Mouse (Mus musculus) layer of hippocampus, adult 8-10 months (tissue): ENCODE results near the gene Zfp600. TPM values are rescaled to one million over a fixed set of nuclear protein-coding genes. Genes with fewer than 3 reads are reported as not detected.
"Not testable (repeated sequence)": the region's sequence is repeated elsewhere in the genome, so short reads cannot be mapped to it uniquely, and the experiment has no call there.

Source experiments
- DNase-seq, 2 experiments: peaks; one replicate each; pipeline ENCODE4 v3.0.0; 2022; ENCODE audit warnings: low spot score in 2 of 2
- total RNA-seq, 4 experiments: library from RNA; stranded (reverse); gene quantifications; 2 replicates each; pipeline ENCODE4 v1.2.4; 2022

Gene Zfp600
- not detected for total RNA-seq

DNA sequence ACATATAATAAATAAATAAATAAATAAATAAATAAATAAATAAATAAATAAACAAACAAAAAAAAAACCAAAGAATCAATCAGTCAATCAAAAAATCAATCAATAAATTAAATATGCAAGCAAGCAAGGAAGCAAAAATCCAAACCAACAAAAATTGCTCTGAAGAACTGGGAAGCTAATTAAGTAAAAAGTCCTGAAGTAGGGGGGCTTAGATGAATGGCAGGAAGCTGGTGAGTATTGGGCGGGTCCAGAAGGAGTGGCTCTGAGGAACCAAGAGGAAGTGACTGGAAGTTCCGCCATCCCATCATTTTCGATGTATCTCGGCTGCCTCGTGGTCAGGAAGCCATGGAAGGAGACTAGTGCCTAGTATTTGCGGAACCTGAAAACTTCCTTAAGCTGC, at the start of gene Zfp600:
TSS of gene Zfp600 (plus strand) at position 301 of the 400 bp plus-strand sequence.
- not testable (repeated sequence) for DNase-seq

DNA sequence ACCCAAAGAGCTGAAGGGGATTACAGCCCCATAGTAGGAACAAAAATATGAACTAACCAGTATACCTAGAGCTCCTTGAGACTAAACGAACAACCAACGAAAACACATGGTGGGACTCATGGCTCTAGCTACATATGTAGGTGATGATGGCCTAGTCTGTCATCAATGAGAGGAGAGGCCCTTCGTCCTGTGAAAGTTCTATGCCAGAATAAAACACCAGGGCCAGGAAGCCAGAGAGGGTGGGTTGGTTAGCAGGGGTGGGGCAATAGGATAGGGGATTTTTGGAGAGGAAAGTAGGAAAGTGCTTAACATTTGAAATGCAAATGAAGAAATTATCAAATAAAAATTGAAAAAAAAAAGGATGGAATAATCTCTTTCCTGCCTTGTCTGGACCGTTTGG, 6.3 kb downstream of the Zfp600 start:
- not testable (repeated sequence) for DNase-seq

DNA sequence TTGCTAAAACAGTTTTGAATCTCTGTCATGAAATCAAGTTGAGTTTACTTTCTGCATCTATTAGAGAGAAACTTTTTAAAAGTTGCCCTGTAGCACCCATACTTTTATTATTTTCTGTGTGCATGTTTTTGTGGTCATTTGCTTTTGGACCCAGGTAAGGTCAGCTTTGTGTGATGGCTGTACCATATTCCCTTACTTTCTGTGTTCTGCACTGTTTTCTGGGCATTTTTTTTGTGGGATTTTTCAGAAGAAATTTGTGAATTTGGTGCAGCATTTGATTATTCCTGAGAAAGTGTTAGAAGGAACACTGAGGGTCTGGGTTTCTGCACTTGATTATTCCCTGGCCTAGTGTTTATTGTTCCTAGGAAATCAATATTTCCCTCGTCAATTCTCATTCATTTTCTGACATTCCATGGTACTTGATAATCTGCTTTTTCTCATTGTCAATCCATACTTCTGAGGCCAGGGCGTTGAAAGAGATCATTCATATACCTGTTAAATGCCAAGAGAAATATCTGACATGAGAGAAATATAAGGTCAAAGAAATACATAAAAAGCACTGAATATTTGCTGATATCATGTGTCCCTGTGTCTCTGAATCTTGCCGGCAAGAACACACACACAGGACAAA, 10.7 kb downstream of the Zfp600 start:
- DNase-seq: not testable (repeated sequence)

DNA sequence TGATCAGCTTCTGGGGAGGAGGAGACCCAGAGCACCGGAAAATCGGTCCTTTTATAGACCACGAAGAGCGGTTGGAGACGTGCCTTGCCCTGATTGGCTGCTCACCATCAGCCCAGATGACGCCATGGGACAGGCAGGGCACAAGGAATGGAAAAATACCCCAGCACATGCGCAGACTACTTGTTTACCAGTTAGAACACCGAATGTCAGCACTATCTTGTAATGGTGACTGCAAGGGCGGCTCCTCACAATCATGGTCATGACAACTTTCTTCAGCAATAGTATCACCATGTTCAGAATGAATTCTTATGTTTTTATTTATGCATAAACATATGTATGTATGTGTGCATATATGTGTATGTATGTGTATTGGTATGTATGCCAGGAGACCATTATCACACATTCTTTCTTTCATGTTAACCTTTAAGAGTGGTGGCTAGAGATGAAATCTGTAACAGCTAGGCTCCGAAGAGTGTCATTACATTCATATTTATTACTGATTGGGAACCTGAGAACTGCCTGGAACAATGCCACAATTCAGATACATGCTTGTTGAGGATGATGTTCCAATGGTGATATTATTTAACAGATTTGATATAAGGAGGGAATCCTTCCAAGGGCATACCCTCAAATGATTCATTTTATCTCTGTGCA, 11.4 kb downstream of the Zfp600 start:
- DNase-seq: not testable (repeated sequence)

DNA sequence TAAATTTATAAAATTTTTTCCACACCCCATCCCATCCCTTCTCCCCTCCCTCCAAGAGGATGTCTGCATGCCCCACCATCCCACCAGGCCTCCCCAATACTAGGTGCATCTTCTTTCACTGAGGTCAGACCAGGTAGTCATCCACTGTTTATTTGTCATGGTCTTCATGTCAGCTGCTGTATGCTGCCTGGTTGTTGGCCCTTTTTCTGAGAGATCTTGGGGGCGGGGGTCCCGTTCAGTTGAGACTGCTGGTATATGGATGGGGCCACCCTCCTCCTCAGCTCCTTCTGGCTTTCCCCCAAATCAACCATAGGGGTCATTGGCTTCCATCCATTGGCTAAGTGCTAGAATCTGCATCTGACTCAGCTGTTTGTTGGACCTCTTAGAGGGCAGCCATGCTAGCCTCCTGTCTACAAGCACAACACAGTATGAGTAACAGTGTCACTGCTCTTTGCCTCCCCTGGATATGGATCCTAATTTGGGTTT, 12.1 kb downstream of the Zfp600 start:
- DNase-seq: not testable (repeated sequence)

DNA sequence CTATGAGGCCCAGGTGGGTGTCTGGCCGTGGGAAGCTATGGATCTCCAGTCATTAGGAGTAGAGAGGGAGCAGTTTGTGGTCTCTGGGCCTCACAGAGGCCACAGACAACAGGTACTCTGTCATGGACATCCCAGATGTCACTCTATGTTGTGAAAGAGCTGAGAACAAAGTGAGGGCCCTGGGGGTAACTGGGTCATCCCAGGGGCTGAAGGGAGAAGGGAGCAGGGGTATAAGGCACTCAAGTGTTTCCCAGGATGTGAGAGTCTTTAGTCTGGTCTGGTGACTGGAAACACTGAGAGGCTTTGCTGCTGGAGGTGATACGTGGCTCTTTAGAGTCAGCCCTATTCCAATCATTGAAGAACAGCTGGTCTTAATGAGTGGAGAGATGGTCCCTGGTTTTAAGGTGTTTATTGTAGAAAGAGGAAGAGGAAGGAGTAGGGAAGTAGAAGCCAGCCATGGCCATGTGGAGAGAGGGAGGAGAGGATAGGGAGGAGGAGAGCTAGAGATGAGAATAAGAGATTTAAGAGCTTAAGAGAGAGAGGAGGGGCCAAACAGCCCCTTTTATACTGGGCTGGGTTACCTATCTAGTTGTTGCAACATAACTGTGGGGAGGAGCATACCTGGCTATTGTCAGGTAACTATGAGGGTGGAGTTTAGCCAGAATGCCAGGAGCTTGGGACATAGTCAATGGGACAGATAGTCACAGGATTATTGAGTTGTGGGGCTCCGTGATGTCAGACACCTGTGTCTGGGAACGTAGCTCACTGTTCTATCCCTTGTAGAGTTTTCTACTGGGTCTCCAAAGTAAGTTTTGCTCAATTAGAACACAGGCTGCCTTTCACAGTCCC, 17.0 kb downstream of the Zfp600 start:
- not testable (repeated sequence) for DNase-seq

DNA sequence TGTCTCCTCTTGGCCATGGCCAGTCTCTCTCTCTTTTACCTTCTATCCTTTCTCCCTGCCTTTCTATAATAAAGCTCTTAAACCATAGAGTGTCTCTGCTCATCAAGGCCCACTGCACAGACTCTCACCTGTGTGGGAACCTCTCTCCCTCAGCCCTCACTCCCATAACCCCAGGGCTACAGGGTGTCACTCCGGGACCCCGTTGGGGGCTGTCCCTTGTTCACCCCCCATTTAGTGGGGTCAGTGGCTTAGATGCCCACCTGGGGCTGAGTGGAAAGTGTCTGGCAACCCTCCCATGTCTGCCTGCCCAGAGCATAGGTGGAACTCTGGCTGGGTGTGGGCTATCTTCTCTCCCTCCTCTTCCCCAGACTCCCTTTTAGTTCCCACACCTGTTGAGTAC, 47.7 kb downstream of the Zfp600 start:
- DNase-seq: not testable (repeated sequence)

DNA sequence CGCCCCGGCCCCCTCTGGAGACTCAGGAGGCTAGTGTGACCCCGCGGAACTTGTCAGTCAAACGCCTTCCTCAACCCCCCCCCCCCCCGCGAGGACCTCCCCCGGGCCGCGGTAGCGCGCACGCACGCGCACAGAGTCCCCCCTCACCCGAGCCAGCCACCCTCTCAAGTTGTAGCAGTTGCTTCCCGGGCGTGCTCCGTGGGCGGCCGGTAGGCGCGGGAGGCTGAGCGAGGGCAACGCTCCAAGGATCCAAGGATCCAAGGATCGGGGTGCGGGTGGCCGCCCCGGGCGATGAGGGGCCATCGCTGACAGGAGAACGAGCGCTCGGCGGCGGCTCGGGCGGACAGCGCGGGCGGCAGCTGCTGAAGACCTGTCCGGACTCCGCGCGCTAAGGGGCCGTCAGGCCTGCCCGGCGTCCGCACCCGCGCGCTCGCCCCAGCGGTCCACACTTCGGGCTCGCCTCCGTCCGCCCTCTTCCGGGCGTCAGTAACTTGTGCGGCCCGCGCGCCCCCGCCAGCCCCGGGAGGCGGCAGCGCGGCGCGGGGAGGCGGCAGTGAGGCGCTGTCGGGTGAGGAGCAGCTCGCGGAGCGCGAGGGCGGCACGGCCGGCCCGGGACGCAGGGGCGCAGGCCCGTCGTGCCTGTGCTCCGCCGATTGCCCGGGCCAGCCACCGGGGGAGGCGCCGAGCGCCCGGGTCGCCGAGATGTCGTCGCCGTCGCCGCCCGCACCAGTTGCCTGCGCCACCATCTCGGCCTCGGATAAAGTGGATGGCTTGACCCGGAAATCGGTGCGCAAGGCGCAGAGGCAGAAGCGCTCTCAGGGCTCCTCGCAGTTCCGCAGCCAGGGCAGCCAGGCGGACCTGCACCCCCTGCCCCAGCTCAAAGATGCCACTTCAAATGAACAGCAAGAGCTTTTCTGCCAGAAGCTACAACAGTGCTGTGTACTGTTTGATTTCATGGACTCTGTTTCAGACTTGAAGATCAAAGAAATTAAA, 82.9 kb downstream of the Zfp600 start:
- DNase-seq: not testable (repeated sequence)

DNA sequence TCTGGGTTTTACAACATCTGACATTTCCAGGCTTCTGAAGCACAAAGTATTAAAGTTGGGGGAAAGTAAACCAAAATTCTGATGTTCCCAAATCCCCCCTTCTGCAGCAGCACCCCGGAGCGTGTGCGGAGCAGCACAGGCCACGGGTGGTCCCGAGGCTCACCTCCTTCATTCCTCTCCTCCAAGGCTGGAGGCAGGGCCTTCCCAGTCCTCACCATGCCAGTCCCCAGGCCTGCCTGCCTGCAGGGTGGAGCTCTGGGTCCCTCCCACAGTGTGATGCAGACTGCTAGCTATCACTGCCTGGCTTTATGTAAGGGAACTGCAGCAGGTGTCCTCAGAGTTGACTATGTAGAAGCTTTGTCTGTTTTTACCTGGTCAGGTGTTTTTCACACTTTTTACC, 85.5 kb downstream of the Zfp600 start:
- not testable (repeated sequence) for DNase-seq

Other genes starting within 250 kb of the Zfp600 start
- gene Zfp987, start 59.5 kb upstream of the Zfp600 start, total RNA-seq: not detected